Mouse (Mus musculus): Measurements from ENCODE around the gene Hdgfl2. TPM values are rescaled to one million over a fixed set of nuclear protein-coding genes. Genes with fewer than 3 reads are reported as not detected.

The Hdgfl2 gene
- polyA plus RNA-seq (2014; fragmentation: Nextera tagmentation; extraction: Ambion mirVana) = 150 and 152 TPM in 2 replicates

- no peaks in the 10 kb centered on the region for H3K36me3 ChIP-seq (ENCODE audit: control insufficient read depth, insufficient read depth, low read length)
- peak within 1 kb of the TSS; percentile 98 for H3K4me2 ChIP-seq (ENCODE audit: low read depth, low read length, severe bottlenecking)
- peak; percentile 92 for ATAC-seq (replicated peaks; ENCODE audit: low FRiP score)
- WGBS = under 1% methylated on average over 61 of the region's 61 CpGs
- DNase-seq (ENCODE audit: low spot score) = peak; percentile 99
- H3K9me3 ChIP-seq (ENCODE audit: control insufficient read depth, low read length) = no peaks in the 10 kb centered on the region
- peak within 1 kb of the TSS; percentile 82 for H3K9ac ChIP-seq (ENCODE audit: low read length)
- no peaks in the 10 kb centered on the region for H3K27me3 ChIP-seq (ENCODE audit: control insufficient read depth, insufficient read depth, low read length)
- no peak within 1 kb of the TSS for H3K27ac ChIP-seq (ENCODE audit: low read depth, low read length)
- H3K4me1 ChIP-seq (replicated peaks; ENCODE audit: control insufficient read depth, insufficient read depth, low read length) = peaks cover 27% of the 10 kb centered on the region
- H3K4me3 ChIP-seq (ENCODE audit: low read depth, low read length) = peak within 1 kb of the TSS; percentile 85
Measured at GRCm38 (mm10) chr17:56078880-56079795, at the start of gene Hdgfl2. TSS of gene Hdgfl2 (plus strand) at chr17:56079634.

DNA sequence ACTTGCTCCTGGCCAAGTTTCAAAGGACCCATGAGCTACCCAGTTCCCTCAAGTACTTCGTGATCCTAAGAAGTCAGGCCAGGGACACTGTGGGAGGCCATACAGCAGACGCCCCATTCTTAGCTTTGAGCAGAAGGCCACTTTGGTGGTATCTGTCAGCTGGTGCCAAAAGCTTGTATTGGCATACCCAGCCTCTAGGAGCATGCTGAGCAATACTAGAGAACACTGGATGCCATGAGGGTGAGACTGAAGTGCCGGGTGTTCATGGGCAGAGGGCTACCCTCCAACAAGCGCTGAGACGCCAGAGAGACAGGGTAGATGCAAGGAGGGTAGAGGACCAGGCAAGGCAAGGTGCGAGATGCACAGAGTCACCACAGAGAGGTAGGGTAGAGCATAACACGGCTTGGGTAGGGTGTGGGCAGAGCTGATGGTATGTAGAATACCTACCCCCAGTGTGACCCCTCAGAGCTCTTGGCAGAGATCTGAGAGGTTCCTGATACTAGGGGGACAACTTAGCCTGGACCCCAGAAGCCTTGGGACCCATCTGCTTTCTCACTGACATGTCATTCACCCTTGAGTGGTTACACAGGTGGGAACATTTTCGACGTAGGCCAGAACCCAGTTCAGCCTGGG, 49.1 kb upstream of the Hdgfl2 start:
- peaks cover 2% of the 10 kb centered on the region; the same call in 1 of the 2 replicates for H3K36me3 ChIP-seq (ENCODE audit: control insufficient read depth, insufficient read depth, low read length)
- H3K4me1 ChIP-seq (replicated peaks; ENCODE audit: control insufficient read depth, insufficient read depth, low read length) = peaks cover 3% of the 10 kb centered on the region
- DNase-seq (ENCODE audit: low spot score) = no peak
- no peak overlapping the region for H3K4me3 ChIP-seq (ENCODE audit: low read depth, low read length)
- no peak overlapping the region for H3K4me2 ChIP-seq (ENCODE audit: low read depth, low read length, severe bottlenecking)
- H3K9me3 ChIP-seq (ENCODE audit: control insufficient read depth, low read length) = no peaks in the 10 kb centered on the region
- no peak overlapping the region for H3K9ac ChIP-seq (ENCODE audit: low read length)
- no peak for ATAC-seq (replicated peaks; ENCODE audit: low FRiP score)
- no peaks in the 10 kb centered on the region for H3K27me3 ChIP-seq (ENCODE audit: control insufficient read depth, insufficient read depth, low read length)
- 94% methylated on average over 9 of the region's 9 CpGs for WGBS
- H3K27ac ChIP-seq (ENCODE audit: low read depth, low read length) = no peak overlapping the region

GRCm38 (mm10) chr17:56030919-56031318, 48.5 kb upstream of the Hdgfl2 start:
- no peak for ATAC-seq (replicated peaks; ENCODE audit: low FRiP score)
- Histone ChIP-seq H3K9ac (ENCODE audit: low read length) (no peak overlapping the region), H3K4me3 (ENCODE audit: low read depth, low read length) (no peak overlapping the region), H3K36me3 (ENCODE audit: control insufficient read depth, insufficient read depth, low read length) (peaks cover 2% of the 10 kb centered on the region; the same call in 1 of the 2 replicates), H3K4me1 (replicated peaks; ENCODE audit: control insufficient read depth, insufficient read depth, low read length) (peaks cover 6% of the 10 kb centered on the region), H3K27me3 (ENCODE audit: control insufficient read depth, insufficient read depth, low read length) (no peaks in the 10 kb centered on the region), H3K4me2 (ENCODE audit: low read depth, low read length, severe bottlenecking) (no peak overlapping the region), H3K9me3 (ENCODE audit: control insufficient read depth, low read length) (no peaks in the 10 kb centered on the region), H3K27ac (ENCODE audit: low read depth, low read length) (no peak overlapping the region)
- 81% methylated on average over 5 of the region's 5 CpGs for WGBS
- DNase-seq (ENCODE audit: low spot score) = no peak

GRCm38 (mm10) chr17:56031431-56031830, 48.0 kb upstream of the Hdgfl2 start:
- Histone ChIP-seq H3K36me3 (ENCODE audit: control insufficient read depth, insufficient read depth, low read length) (peaks cover 2% of the 10 kb centered on the region; the same call in 1 of the 2 replicates), H3K27ac (ENCODE audit: low read depth, low read length) (no peak overlapping the region), H3K27me3 (ENCODE audit: control insufficient read depth, insufficient read depth, low read length) (no peaks in the 10 kb centered on the region), H3K9ac (ENCODE audit: low read length) (no peak overlapping the region), H3K4me2 (ENCODE audit: low read depth, low read length, severe bottlenecking) (no peak overlapping the region), H3K9me3 (ENCODE audit: control insufficient read depth, low read length) (no peaks in the 10 kb centered on the region), H3K4me3 (ENCODE audit: low read depth, low read length) (no peak overlapping the region), H3K4me1 (replicated peaks; ENCODE audit: control insufficient read depth, insufficient read depth, low read length) (peaks cover 6% of the 10 kb centered on the region)
- ATAC-seq (replicated peaks; ENCODE audit: low FRiP score) (no peak), DNase-seq (ENCODE audit: low spot score) (no peak)
- WGBS = 88% methylated on average over 7 of the region's 7 CpGs

DNA sequence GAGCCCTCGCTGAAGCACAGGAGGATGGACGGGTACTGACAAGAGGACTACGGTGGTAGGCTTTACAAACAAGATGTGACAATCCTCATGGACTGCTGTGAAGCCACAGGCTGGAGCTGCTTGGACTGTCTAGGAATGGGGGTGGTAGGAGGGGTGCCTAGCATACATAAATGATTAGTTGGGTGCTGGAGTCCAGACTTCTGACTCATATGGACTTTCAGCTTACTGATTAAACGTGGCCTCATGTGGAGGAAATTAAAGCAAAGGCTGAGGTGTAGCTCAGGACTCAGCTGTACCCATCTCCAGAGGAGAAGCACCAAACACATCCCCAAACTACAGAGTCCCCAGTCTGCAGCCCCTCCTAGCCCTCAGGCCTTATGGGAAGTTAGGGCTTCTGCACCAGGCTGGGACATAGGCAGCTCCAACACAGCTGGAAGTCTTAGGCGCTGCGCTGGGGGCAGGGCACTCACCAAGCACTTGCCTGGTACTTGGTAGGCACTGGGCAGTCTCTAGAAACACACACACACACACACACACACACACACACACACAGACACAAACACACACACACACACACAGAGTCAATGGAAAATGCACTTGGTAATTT, 47.2 kb upstream of the Hdgfl2 start:
- Histone ChIP-seq H3K27ac (ENCODE audit: low read depth, low read length) (no peak overlapping the region), H3K4me1 (replicated peaks; ENCODE audit: control insufficient read depth, insufficient read depth, low read length) (peaks cover 8% of the 10 kb centered on the region), H3K4me2 (ENCODE audit: low read depth, low read length, severe bottlenecking) (no peak overlapping the region), H3K36me3 (ENCODE audit: control insufficient read depth, insufficient read depth, low read length) (peaks cover 2% of the 10 kb centered on the region; the same call in 1 of the 2 replicates), H3K9me3 (ENCODE audit: control insufficient read depth, low read length) (no peaks in the 10 kb centered on the region), H3K27me3 (ENCODE audit: control insufficient read depth, insufficient read depth, low read length) (no peaks in the 10 kb centered on the region), H3K4me3 (ENCODE audit: low read depth, low read length) (no peak overlapping the region), H3K9ac (ENCODE audit: low read length) (no peak overlapping the region)
- DNase-seq (ENCODE audit: low spot score) (no peak), ATAC-seq (replicated peaks; ENCODE audit: low FRiP score) (no peak)
- 81% methylated on average over 6 of the region's 6 CpGs for WGBS

GRCm38 (mm10) chr17:56032831-56033230, 46.6 kb upstream of the Hdgfl2 start:
- Histone ChIP-seq H3K27me3 (ENCODE audit: control insufficient read depth, insufficient read depth, low read length) (no peaks in the 10 kb centered on the region), H3K4me3 (ENCODE audit: low read depth, low read length) (no peak overlapping the region), H3K9ac (ENCODE audit: low read length) (no peak overlapping the region), H3K27ac (ENCODE audit: low read depth, low read length) (no peak overlapping the region), H3K4me1 (replicated peaks; ENCODE audit: control insufficient read depth, insufficient read depth, low read length) (peaks cover 8% of the 10 kb centered on the region), H3K4me2 (ENCODE audit: low read depth, low read length, severe bottlenecking) (no peak overlapping the region), H3K9me3 (ENCODE audit: control insufficient read depth, low read length) (no peaks in the 10 kb centered on the region), H3K36me3 (ENCODE audit: control insufficient read depth, insufficient read depth, low read length) (peaks cover 2% of the 10 kb centered on the region; the same call in 1 of the 2 replicates)
- ATAC-seq (replicated peaks; ENCODE audit: low FRiP score) (no peak), DNase-seq (ENCODE audit: low spot score) (no peak)
- 79% methylated on average over 7 of the region's 7 CpGs for WGBS

GRCm38 (mm10) chr17:56034040-56034725, 45.3 kb upstream of the Hdgfl2 start:
- peaks cover 8% of the 10 kb centered on the region for H3K4me1 ChIP-seq (replicated peaks; ENCODE audit: control insufficient read depth, insufficient read depth, low read length)
- peaks cover 2% of the 10 kb centered on the region; the same call in 1 of the 2 replicates for H3K36me3 ChIP-seq (ENCODE audit: control insufficient read depth, insufficient read depth, low read length)
- no peak overlapping the region for H3K4me2 ChIP-seq (ENCODE audit: low read depth, low read length, severe bottlenecking)
- WGBS = 90% methylated on average over 7 of the region's 7 CpGs
- H3K27ac ChIP-seq (ENCODE audit: low read depth, low read length) = no peak overlapping the region
- H3K9ac ChIP-seq (ENCODE audit: low read length) = no peak overlapping the region
- H3K4me3 ChIP-seq (ENCODE audit: low read depth, low read length) = no peak overlapping the region
- no peak for DNase-seq (ENCODE audit: low spot score)
- H3K9me3 ChIP-seq (ENCODE audit: control insufficient read depth, low read length) = no peaks in the 10 kb centered on the region
- no peaks in the 10 kb centered on the region for H3K27me3 ChIP-seq (ENCODE audit: control insufficient read depth, insufficient read depth, low read length)
- no peak for ATAC-seq (replicated peaks; ENCODE audit: low FRiP score)

- Histone ChIP-seq H3K9ac (ENCODE audit: low read length) (no peak overlapping the region; the same call in 1 of the 2 replicates), H3K4me2 (ENCODE audit: low read depth, low read length, severe bottlenecking) (no peak overlapping the region), H3K36me3 (ENCODE audit: control insufficient read depth, insufficient read depth, low read length) (peaks cover 2% of the 10 kb centered on the region; the same call in 1 of the 2 replicates), H3K4me3 (ENCODE audit: low read depth, low read length) (no peak overlapping the region), H3K4me1 (replicated peaks; ENCODE audit: control insufficient read depth, insufficient read depth, low read length) (peaks cover 8% of the 10 kb centered on the region), H3K27ac (ENCODE audit: low read depth, low read length) (no peak overlapping the region), H3K9me3 (ENCODE audit: control insufficient read depth, low read length) (no peaks in the 10 kb centered on the region), H3K27me3 (ENCODE audit: control insufficient read depth, insufficient read depth, low read length) (no peaks in the 10 kb centered on the region)
- DNase-seq (ENCODE audit: low spot score) = no peak
- WGBS = 90% methylated on average over 6 of the region's 6 CpGs
- no peak for ATAC-seq (replicated peaks; ENCODE audit: low FRiP score)
Measured at GRCm38 (mm10) chr17:56034726-56035100, 44.7 kb upstream of the Hdgfl2 start.
